Mouse (Mus musculus): ENCODE results near the gene Hoxd12.
A peak's percentile ranks its signal among the peaks of the same experiment; 100 is the strongest.

Hoxd12 gene

GRCm38 (mm10) chr2:74663291-74663925 lies 11.4 kb upstream of the Hoxd12 start:
- no peak for DNase-seq (ENCODE audit: low spot score in 2 of 2)

- DNase-seq (ENCODE audit: low spot score in 2 of 2): no peak
These were observed 8.4 kb upstream of the Hoxd12 start for GRCm38 (mm10) chr2:74666411-74666810.

- DNase-seq (ENCODE audit: low spot score in 2 of 2): peak in 1 of 2 experiments; percentile 57
These were observed 7.5 kb upstream of the Hoxd12 start for GRCm38 (mm10) chr2:74667191-74667841.

GRCm38 (mm10) chr2:74667842-74668357 lies 6.9 kb upstream of the Hoxd12 start, which contains the start of gene Hoxd13:
TSS of gene Hoxd13 (plus strand) at chr2:74668310.
- DNase-seq (ENCODE audit: low spot score in 2 of 2): no peak

- peak in 1 of 2 experiments; percentile 61 for DNase-seq (ENCODE audit: low spot score in 2 of 2)
These were observed 6.2 kb upstream of the Hoxd12 start for GRCm38 (mm10) chr2:74668370-74669229.

GRCm38 (mm10) chr2:74669230-74669578 lies 5.6 kb upstream of the Hoxd12 start:
- DNase-seq (ENCODE audit: low spot score in 2 of 2): no peak

- DNase-seq (ENCODE audit: low spot score in 2 of 2): no peak
These were observed 5.1 kb upstream of the Hoxd12 start for GRCm38 (mm10) chr2:74669650-74670235.

- no peak for DNase-seq (ENCODE audit: low spot score in 2 of 2)
These were observed 4.1 kb upstream of the Hoxd12 start for GRCm38 (mm10) chr2:74670632-74671188.

GRCm38 (mm10) chr2:74671847-74672246 lies 3.0 kb upstream of the Hoxd12 start:
- no peak for DNase-seq (ENCODE audit: low spot score in 2 of 2)

GRCm38 (mm10) chr2:74672481-74673362 lies 2.1 kb upstream of the Hoxd12 start:
- DNase-seq (ENCODE audit: low spot score in 2 of 2): peak in 1 of 2 experiments; percentile 69

- no peak for DNase-seq (ENCODE audit: low spot score in 2 of 2)
These were observed 883 bp upstream of the Hoxd12 start for GRCm38 (mm10) chr2:74673835-74674425.

- no peak for DNase-seq (ENCODE audit: low spot score in 2 of 2)
These were observed 961 bp downstream of the Hoxd12 start for GRCm38 (mm10) chr2:74675666-74676282.

GRCm38 (mm10) chr2:74676376-74677052 lies 1.7 kb downstream of the Hoxd12 start:
- no peak for DNase-seq (ENCODE audit: low spot score in 2 of 2)

- DNase-seq (ENCODE audit: low spot score in 2 of 2): no peak
These were observed 2.3 kb downstream of the Hoxd12 start for GRCm38 (mm10) chr2:74677106-74677505.

- peak in 1 of 2 experiments; percentile 56 for DNase-seq (ENCODE audit: low spot score in 2 of 2)
These were observed 4.2 kb downstream of the Hoxd12 start, which contains the start of gene Hoxd11 for GRCm38 (mm10) chr2:74678891-74679595. TSS of gene Hoxd11 (plus strand) at chr2:74679557.

- DNase-seq (ENCODE audit: low spot score in 2 of 2): peak in 1 of 2 experiments; percentile 51
These were observed 4.8 kb downstream of the Hoxd12 start for GRCm38 (mm10) chr2:74679596-74679971.

GRCm38 (mm10) chr2:74679980-74680379 lies 5.2 kb downstream of the Hoxd12 start:
- DNase-seq (ENCODE audit: low spot score in 2 of 2): peak in 1 of 2 experiments; percentile 58
